Mouse (Mus musculus): ENCODE measurements around the gene Marveld1.

DNA sequence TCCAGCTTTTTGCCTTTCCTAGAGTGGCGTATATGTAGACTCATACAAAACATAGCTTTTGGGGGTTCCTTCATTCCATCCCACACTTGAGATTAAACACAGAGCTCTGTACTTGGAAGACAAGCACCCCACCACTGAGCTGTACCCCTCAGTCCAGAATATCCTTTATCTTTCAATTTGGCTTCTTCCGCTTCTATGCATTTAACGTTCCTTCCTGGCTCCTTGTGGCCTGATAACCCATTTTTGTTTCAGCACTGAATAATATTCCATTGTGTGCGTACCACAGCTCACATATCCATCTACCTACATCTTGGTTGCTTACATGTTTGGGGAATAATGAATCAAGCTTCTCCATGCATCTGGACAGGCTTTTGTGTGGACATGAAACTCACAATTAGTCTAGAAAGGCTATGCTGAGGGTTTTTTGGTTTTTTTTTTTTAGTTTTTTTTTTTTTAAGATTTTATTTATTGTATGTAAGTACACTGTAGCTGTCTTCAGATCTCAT, 10.0 kb upstream of the Marveld1 start:
- TF ChIP-seq CTCF (IDR thresholded peaks at IDR 0.05; ENCODE audit: low read depth, low read length): no peak
- TF ChIP-seq GATA1 (IDR thresholded peaks at IDR 0.05; ENCODE audit: borderline replicate concordance, low read length): no peak

Data from G1E (cell line).